Mouse (Mus musculus): ENCODE data around the gene Aqp1.

DNA sequence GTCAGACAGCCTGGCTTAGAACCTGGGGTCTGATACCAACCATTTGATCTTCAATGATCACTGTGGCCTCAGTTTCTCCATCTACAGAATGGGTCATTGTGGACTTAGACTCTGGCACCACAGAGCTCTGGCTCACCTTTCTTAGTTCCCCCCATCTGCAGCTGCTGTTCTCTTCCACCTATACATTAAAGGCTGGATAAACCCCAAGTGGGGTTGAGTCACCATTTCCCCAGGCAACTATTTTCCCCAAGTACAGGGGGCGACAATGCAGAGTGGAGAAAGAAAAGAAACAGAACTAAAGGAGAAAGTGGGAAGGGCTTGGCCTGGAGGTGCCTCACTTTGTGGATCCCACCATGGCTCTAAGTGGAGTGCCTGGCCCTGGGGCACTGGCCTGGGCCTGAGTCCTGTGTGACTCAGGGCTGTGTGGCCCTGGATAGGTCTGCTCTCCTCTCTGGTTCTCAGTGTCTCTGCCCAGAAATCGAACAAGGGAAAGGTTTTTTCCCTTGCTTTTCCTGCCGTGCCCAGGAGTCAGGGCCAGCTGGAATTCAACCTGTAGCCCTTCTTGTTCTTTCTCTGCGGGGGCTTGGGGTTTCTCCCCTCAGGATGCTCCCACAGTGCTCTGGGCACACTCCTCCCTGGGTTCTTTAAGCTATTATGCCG, 20.9 kb downstream of the Aqp1 start:
- TF ChIP-seq CTCF (IDR thresholded peaks at IDR 0.05; ENCODE audit: borderline replicate concordance, control insufficient read depth, extremely low read depth, insufficient read depth, low read length, poor library complexity): no peak
- TF ChIP-seq POLR2A (IDR thresholded peaks at IDR 0.05; ENCODE audit: control insufficient read depth, extremely low read depth, insufficient read depth, low read length, poor library complexity): no peak
